Mouse (Mus musculus) inflammation-experienced regulatory T-cells, adult 16 weeks (primary cell): ENCODE results near the gene Otog. TPM values are rescaled to one million over a fixed set of nuclear protein-coding genes. Genes with fewer than 3 reads are reported as not detected.

Experiments
- polyA plus RNA-seq: library from polyadenylated mRNA; unstranded; fragments of 100-300 nt; shearing (Covaris generic); gene quantifications from one replicate; pipeline ENCODE4 v1.2.1, GENCODE M21; 2017

Gene Otog
- not detected for polyA plus RNA-seq

GRCm38 (mm10) chr7:46240696-46241095 lies at the start of gene Otog:
Gene Otog (plus strand): TSS chr7:46240987.

GRCm38 (mm10) chr7:46238346-46238745 lies 2.4 kb upstream of the Otog start, which contains the start of gene Ush1c:
Gene Ush1c (minus strand): TSS chr7:46238503.

Other genes starting within 250 kb of the Otog start
- not detected for gene Abcc6, start 210.7 kb upstream of the Otog start, polyA plus RNA-seq
- 28.5 TPM for gene Nomo1, start 207.3 kb upstream of the Otog start, polyA plus RNA-seq
- gene Kcnj11, start 140.2 kb upstream of the Otog start, polyA plus RNA-seq, result not detected
- not detected for gene Abcc8, start 61.0 kb upstream of the Otog start, polyA plus RNA-seq
- gene Ush1c, start 2.5 kb upstream of the Otog start, polyA plus RNA-seq, result not detected
- gene Myod1, start 135.5 kb downstream of the Otog start, polyA plus RNA-seq, result not detected
- gene Kcnc1, start 155.5 kb downstream of the Otog start, polyA plus RNA-seq, result not detected